Mouse (Mus musculus): ENCODE measurements at regions not wholly inside any gene's neighbourhood (a gene's known extent, or its start where the extent isn't known, plus 50 kb on each side); places are given as distances from the start of the nearest gene placed in this dataset.

DNA sequence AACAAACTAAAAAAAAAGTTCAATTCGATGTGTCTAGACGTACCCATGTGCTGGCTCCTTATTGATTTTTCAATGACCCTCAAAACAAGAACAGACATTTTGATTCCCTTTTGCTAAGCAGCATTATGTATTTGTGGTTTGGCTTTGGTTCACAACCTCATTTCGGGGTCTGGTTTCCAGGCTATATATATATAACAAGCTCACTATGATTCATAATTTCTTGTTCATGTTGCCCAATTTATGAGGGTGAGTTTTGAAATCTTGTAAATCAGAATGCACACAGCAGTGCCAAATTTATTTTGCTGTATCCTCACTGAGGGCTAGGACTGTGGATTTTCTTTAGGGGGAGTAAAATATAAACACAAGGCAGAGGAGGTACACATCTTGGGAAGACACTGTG lies 177.0 kb downstream of the Calcrl start:
- H3K27ac ChIP-seq (ENCODE audit: insufficient read depth, low read depth, low read length, poor library complexity, severe bottlenecking): no peak overlapping the region
- no peaks in the 10 kb centered on the region for H3K9me3 ChIP-seq (ENCODE audit: control insufficient read depth, insufficient read depth, low read depth, low read length)
- in situ Hi-C loops (cut with MboI; ENCODE audit: low sequenced_read_pairs in 2 of 2, unreplicated experiment in 2 of 2): no loop called here
- DNase-seq (ENCODE audit: low read depth, low spot score): no peak
- no peaks in the 10 kb centered on the region for H3K36me3 ChIP-seq (ENCODE audit: control insufficient read depth, insufficient read depth, low read length, poor library complexity, severe bottlenecking)
- H3K4me3 ChIP-seq (ENCODE audit: insufficient read depth in 1 of 2, low read depth in 1 of 2, low read length in 2 of 2, poor library complexity in 1 of 2, severe bottlenecking in 1 of 2): no peak overlapping the region
- H3K9ac ChIP-seq (ENCODE audit: insufficient read depth, low read depth, low read length, poor library complexity, severe bottlenecking): no peak overlapping the region
- TF ChIP-seq MAFK (IDR thresholded peaks at IDR 0.05; ENCODE audit: insufficient read depth, low read depth, low read length) (no peak), ZC3H11A (IDR thresholded peaks at IDR 0.05; ENCODE audit: borderline replicate concordance, low read depth, low read length) (no peak), CHD2 (IDR thresholded peaks at IDR 0.05; ENCODE audit: low read depth, low read length) (no peak), ZNF384 (IDR thresholded peaks at IDR 0.05; ENCODE audit: low read depth, low read length) (no peak), HCFC1 (IDR thresholded peaks at IDR 0.05; ENCODE audit: borderline replicate concordance, insufficient read depth, low read length) (no peak)
- no peaks in the 10 kb centered on the region for H3K4me1 ChIP-seq (ENCODE audit: control insufficient read depth in 2 of 2, insufficient read depth in 2 of 2, low read length in 2 of 2, poor library complexity in 1 of 2)

DNA sequence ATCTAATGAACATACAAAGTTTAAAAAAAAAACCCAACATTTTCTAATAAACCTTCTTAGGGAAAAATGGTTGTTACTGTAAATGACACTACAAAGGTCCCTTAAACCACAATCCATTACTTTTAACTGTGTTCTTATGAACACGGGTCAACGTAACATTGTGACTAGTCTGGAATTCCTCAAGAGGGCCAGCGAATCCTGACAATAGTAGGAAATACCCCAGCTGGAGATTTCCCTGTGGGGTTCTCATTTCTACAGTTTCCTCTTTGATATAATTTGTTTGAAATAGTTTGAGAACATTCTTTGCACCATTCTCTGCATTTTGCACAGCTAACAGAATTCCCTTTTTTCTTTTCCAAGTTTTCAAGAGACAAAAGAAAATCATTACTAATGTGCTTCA lies 175.3 kb downstream of the Calcrl start:
- Histone ChIP-seq H3K36me3 (ENCODE audit: control insufficient read depth, insufficient read depth, low read length, poor library complexity, severe bottlenecking) (no peaks in the 10 kb centered on the region), H3K9me3 (ENCODE audit: control insufficient read depth, insufficient read depth, low read depth, low read length) (no peaks in the 10 kb centered on the region), H3K4me3 (ENCODE audit: insufficient read depth in 1 of 2, low read depth in 1 of 2, low read length in 2 of 2, poor library complexity in 1 of 2, severe bottlenecking in 1 of 2) (no peak overlapping the region), H3K9ac (ENCODE audit: insufficient read depth, low read depth, low read length, poor library complexity, severe bottlenecking) (no peak overlapping the region), H3K27ac (ENCODE audit: insufficient read depth, low read depth, low read length, poor library complexity, severe bottlenecking) (no peak overlapping the region), H3K4me1 (ENCODE audit: control insufficient read depth in 2 of 2, insufficient read depth in 2 of 2, low read length in 2 of 2, poor library complexity in 1 of 2) (no peaks in the 10 kb centered on the region)
- no peak for TF ChIP-seq HCFC1 (IDR thresholded peaks at IDR 0.05; ENCODE audit: borderline replicate concordance, insufficient read depth, low read length)
- no peak for TF ChIP-seq MAFK (IDR thresholded peaks at IDR 0.05; ENCODE audit: insufficient read depth, low read depth, low read length)
- no peak for TF ChIP-seq CHD2 (IDR thresholded peaks at IDR 0.05; ENCODE audit: low read depth, low read length)
- no peak for TF ChIP-seq ZC3H11A (IDR thresholded peaks at IDR 0.05; ENCODE audit: borderline replicate concordance, low read depth, low read length)
- TF ChIP-seq ZNF384 (IDR thresholded peaks at IDR 0.05; ENCODE audit: low read depth, low read length): no peak
- no peak for DNase-seq (ENCODE audit: low read depth, low spot score)
- in situ Hi-C loops (cut with MboI; ENCODE audit: low sequenced_read_pairs in 2 of 2, unreplicated experiment in 2 of 2): no loop called here

DNA sequence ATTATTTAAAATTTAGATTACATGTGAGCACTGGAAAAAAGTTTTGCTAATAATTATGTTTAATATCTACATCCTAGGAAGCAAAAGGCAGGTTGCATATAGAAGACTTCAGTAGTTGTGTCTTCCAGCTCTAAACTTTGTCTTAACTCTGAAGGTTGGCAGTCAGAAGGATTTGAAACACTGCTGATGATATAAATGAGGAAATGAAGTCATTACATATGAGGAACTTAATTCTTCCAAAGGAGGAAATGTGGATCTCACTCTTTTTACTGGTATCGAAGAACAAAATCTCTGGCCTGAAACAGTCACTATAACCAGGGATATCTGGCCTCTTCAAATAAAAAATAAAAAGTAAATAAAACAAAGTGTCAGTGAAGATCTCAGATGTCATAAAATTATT lies 173.1 kb downstream of the Calcrl start:
- no peak overlapping the region for H3K27ac ChIP-seq (ENCODE audit: insufficient read depth, low read depth, low read length, poor library complexity, severe bottlenecking)
- H3K4me3 ChIP-seq (ENCODE audit: insufficient read depth in 1 of 2, low read depth in 1 of 2, low read length in 2 of 2, poor library complexity in 1 of 2, severe bottlenecking in 1 of 2): no peak overlapping the region
- in situ Hi-C loops (cut with MboI; ENCODE audit: low sequenced_read_pairs in 2 of 2, unreplicated experiment in 2 of 2): no loop called here
- TF ChIP-seq CHD2 (IDR thresholded peaks at IDR 0.05; ENCODE audit: low read depth, low read length) (no peak), ZNF384 (IDR thresholded peaks at IDR 0.05; ENCODE audit: low read depth, low read length) (no peak), HCFC1 (IDR thresholded peaks at IDR 0.05; ENCODE audit: borderline replicate concordance, insufficient read depth, low read length) (no peak), MAFK (IDR thresholded peaks at IDR 0.05; ENCODE audit: insufficient read depth, low read depth, low read length) (no peak), ZC3H11A (IDR thresholded peaks at IDR 0.05; ENCODE audit: borderline replicate concordance, low read depth, low read length) (no peak)
- no peak for DNase-seq (ENCODE audit: low read depth, low spot score)
- H3K9me3 ChIP-seq (ENCODE audit: control insufficient read depth, insufficient read depth, low read depth, low read length): no peaks in the 10 kb centered on the region
- no peaks in the 10 kb centered on the region for H3K36me3 ChIP-seq (ENCODE audit: control insufficient read depth, insufficient read depth, low read length, poor library complexity, severe bottlenecking)
- no peak overlapping the region for H3K9ac ChIP-seq (ENCODE audit: insufficient read depth, low read depth, low read length, poor library complexity, severe bottlenecking)
- no peaks in the 10 kb centered on the region for H3K4me1 ChIP-seq (ENCODE audit: control insufficient read depth in 2 of 2, insufficient read depth in 2 of 2, low read length in 2 of 2, poor library complexity in 1 of 2)

DNA sequence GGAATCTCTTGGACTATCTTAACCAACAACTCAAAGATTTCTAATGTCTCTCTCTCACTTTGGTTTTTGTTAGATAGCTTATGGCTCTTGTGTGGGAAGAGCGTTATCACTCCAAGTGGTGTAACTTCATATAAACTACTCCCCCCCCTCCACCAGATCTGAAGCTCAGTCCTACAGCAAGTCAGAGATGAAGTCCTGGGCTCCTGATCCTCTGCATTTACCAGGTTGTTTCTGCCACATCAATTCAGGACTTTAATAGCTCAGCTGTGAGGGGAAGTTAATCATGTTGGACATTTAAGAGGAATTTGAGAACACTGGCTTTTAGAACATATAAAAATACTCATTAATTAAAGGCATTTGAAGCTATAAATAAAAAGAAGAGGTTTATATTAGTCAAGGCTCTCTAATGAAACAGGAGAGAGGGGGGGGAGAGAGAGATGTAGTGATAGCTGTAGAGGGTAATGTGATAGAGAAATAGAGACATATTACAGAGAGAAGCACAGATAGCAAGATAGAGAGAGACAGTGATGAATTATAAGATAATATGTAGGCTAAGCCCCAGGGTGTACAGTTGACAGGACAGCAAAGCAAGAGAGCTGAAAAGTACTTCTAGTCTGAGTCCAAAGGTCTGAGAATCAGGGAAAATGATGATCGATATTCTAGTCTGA lies 166.7 kb downstream of the Calcrl start:
- TF ChIP-seq ZNF384 (IDR thresholded peaks at IDR 0.05; ENCODE audit: low read depth, low read length): no peak
- TF ChIP-seq MAFK (IDR thresholded peaks at IDR 0.05; ENCODE audit: insufficient read depth, low read depth, low read length): no peak
- no peak for TF ChIP-seq ZC3H11A (IDR thresholded peaks at IDR 0.05; ENCODE audit: borderline replicate concordance, low read depth, low read length)
- no peaks in the 10 kb centered on the region for H3K9me3 ChIP-seq (ENCODE audit: control insufficient read depth, insufficient read depth, low read depth, low read length)
- DNase-seq (ENCODE audit: low read depth, low spot score): no peak
- no peak overlapping the region for H3K4me3 ChIP-seq (ENCODE audit: insufficient read depth in 1 of 2, low read depth in 1 of 2, low read length in 2 of 2, poor library complexity in 1 of 2, severe bottlenecking in 1 of 2)
- H3K27ac ChIP-seq (ENCODE audit: insufficient read depth, low read depth, low read length, poor library complexity, severe bottlenecking): no peak overlapping the region
- H3K9ac ChIP-seq (ENCODE audit: insufficient read depth, low read depth, low read length, poor library complexity, severe bottlenecking): no peak overlapping the region
- H3K4me1 ChIP-seq (ENCODE audit: control insufficient read depth in 2 of 2, insufficient read depth in 2 of 2, low read length in 2 of 2, poor library complexity in 1 of 2): no peaks in the 10 kb centered on the region
- in situ Hi-C loops (cut with MboI; ENCODE audit: low sequenced_read_pairs in 2 of 2, unreplicated experiment in 2 of 2): no loop called here
- H3K36me3 ChIP-seq (ENCODE audit: control insufficient read depth, insufficient read depth, low read length, poor library complexity, severe bottlenecking): no peaks in the 10 kb centered on the region

DNA sequence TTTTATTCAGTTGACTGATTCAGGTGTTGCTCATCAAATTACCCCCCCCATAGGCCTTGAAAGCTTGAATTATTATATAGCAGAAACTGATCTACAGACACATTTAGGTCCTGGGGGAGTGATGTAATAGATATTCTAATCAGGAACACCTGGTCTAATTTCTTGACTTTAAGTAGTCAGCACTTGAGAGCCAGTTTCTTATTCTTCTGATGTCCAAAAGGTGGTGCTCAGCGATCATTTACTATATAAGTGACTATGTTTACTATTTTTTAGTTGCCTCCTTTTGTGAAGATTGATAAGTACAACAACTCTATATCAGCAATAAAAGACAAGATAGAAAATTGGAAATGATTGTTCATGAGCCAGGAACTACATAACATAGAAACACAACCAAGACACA lies 166.0 kb downstream of the Calcrl start:
- Histone ChIP-seq H3K4me3 (ENCODE audit: insufficient read depth in 1 of 2, low read depth in 1 of 2, low read length in 2 of 2, poor library complexity in 1 of 2, severe bottlenecking in 1 of 2) (no peak overlapping the region), H3K4me1 (ENCODE audit: control insufficient read depth in 2 of 2, insufficient read depth in 2 of 2, low read length in 2 of 2, poor library complexity in 1 of 2) (no peaks in the 10 kb centered on the region), H3K9ac (ENCODE audit: insufficient read depth, low read depth, low read length, poor library complexity, severe bottlenecking) (no peak overlapping the region), H3K36me3 (ENCODE audit: control insufficient read depth, insufficient read depth, low read length, poor library complexity, severe bottlenecking) (no peaks in the 10 kb centered on the region), H3K27ac (ENCODE audit: insufficient read depth, low read depth, low read length, poor library complexity, severe bottlenecking) (no peak overlapping the region), H3K9me3 (ENCODE audit: control insufficient read depth, insufficient read depth, low read depth, low read length) (no peaks in the 10 kb centered on the region)
- TF ChIP-seq ZC3H11A (IDR thresholded peaks at IDR 0.05; ENCODE audit: borderline replicate concordance, low read depth, low read length) (no peak), MAFK (IDR thresholded peaks at IDR 0.05; ENCODE audit: insufficient read depth, low read depth, low read length) (no peak), HCFC1 (IDR thresholded peaks at IDR 0.05; ENCODE audit: borderline replicate concordance, insufficient read depth, low read length) (no peak)
- in situ Hi-C loops (cut with MboI; ENCODE audit: low sequenced_read_pairs in 2 of 2, unreplicated experiment in 2 of 2): no loop called here
- no peak for DNase-seq (ENCODE audit: low read depth, low spot score)

All from ES-E14 (cell line).